Mouse (Mus musculus): ENCODE measurements around the gene 4930451I11Rik. TPM values are rescaled to one million over a fixed set of nuclear protein-coding genes. Genes with fewer than 3 reads are reported as not detected.

4930451I11Rik gene
- polyA plus RNA-seq, 1 experiment from 2014 or later, result not detected

DNA sequence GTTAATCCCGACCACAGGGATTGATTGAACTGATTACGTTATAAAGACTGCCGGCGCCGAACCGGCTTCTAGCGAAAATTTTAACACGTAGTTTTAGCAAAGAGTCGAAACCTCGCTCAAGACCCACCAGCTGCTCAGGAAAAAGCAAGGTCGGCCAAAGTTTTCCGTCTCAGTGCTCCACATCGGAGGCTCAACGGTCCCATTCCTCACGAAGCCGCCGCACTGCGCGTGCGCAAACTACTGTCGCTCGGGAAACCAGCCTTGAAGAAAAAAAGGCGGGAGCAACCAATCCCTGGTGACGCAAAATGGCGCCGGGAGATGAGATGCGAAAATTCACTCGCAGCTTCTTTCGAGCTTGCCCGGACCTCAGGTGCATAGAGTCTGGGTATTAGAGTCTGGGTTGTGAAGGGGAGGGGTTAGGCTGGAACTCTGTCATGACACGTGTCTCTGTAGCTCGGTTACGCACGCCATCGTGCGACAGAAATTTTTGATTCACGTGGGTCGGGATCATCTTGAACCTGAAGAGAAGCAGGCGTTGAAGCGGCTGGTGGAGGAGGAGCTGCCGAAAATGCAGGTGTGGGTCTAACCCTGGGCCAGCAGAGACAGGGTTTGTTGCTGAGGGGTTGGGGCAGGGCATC is 30.8 kb upstream of the 4930451I11Rik start, which contains the start of gene Ino80e:
Ino80e (minus strand) TSS at position 231 of the 638 bp plus-strand sequence.
- H3K4me1 ChIP-seq (ENCODE audit: control insufficient read depth, insufficient read depth, low read length), result peaks cover 6% of the 10 kb centered on the region
- H3K4me2 ChIP-seq (ENCODE audit: low read depth, low read length), result peak within 1 kb of the TSS; percentile 81
- DNase-seq (ENCODE audit: low spot score) (peak; percentile 99), ATAC-seq (replicated peaks; ENCODE audit: insufficient number of reproducible peaks, low FRiP score, low TSS enrichment, low read depth) (peak; percentile 29; the same call in 1 of the 2 replicates)
- WGBS, result under 1% methylated on average over 41 of the region's 41 CpGs
- no peaks in the 10 kb centered on the region for H3K27me3 ChIP-seq (ENCODE audit: control insufficient read depth, insufficient read depth, low read length)
- H3K36me3 ChIP-seq (replicated peaks; ENCODE audit: control insufficient read depth, insufficient read depth, low read depth, low read length), result peaks cover 10% of the 10 kb centered on the region
- peak within 1 kb of the TSS; percentile 46 for H3K4me3 ChIP-seq (ENCODE audit: low read depth, low read length)
- H3K9ac ChIP-seq (replicated peaks; ENCODE audit: low read length), result peak within 1 kb of the TSS; percentile 75
- no peaks in the 10 kb centered on the region for H3K9me3 ChIP-seq (replicated peaks; ENCODE audit: control insufficient read depth, low read length)
- peak within 1 kb of the TSS; percentile 43 for H3K27ac ChIP-seq (replicated peaks; ENCODE audit: low read depth, low read length)

DNA sequence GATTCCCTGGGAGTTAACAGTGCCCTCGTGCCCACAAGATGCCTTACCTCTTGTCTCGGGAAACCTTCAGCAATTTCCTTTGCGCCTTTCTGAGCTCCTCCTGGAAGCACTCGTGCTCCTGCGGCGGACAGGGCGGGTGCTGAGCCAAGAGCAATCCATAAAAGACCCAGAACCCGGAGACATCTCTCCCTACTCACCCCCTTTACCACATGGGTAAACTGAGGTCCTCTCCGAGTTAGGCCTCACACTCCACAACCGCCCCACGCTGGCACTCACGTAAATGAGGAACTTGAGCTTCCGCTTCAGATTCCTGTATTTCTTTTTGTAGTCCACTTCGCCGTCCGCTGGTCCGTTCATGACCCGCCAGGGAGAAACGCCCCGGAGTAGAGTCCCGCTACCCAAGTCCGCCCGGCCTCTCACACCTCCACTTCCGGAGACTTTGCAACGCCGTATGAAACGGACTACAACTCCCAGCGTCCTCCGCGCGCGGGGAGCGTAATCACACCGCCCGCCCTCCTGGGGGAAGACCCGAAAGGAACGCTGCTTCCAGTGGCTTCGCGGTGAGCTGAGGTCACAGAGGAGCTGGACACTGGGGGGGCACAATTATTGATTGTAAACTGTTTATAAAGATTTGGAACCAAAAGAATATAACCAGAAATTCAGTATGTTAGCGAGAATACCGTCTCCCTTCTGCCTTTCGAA is 30.1 kb upstream of the 4930451I11Rik start, which contains the start of gene Hirip3:
Hirip3 (plus strand) TSS at position 544 of the 702 bp plus-strand sequence.
- H3K4me2 ChIP-seq (ENCODE audit: low read depth, low read length), result peak within 1 kb of the TSS; percentile 81
- ATAC-seq (replicated peaks; ENCODE audit: insufficient number of reproducible peaks, low FRiP score, low TSS enrichment, low read depth) (peak; percentile 86), DNase-seq (ENCODE audit: low spot score) (peak; percentile 98)
- no peaks in the 10 kb centered on the region for H3K9me3 ChIP-seq (replicated peaks; ENCODE audit: control insufficient read depth, low read length)
- H3K27ac ChIP-seq (replicated peaks; ENCODE audit: low read depth, low read length), result peak within 1 kb of the TSS; percentile 43
- no peaks in the 10 kb centered on the region for H3K27me3 ChIP-seq (ENCODE audit: control insufficient read depth, insufficient read depth, low read length)
- WGBS, result 3% methylated on average over 42 of the region's 42 CpGs
- H3K9ac ChIP-seq (replicated peaks; ENCODE audit: low read length), result peak within 1 kb of the TSS; percentile 75
- peaks cover 5% of the 10 kb centered on the region for H3K36me3 ChIP-seq (replicated peaks; ENCODE audit: control insufficient read depth, insufficient read depth, low read depth, low read length)
- peaks cover 6% of the 10 kb centered on the region for H3K4me1 ChIP-seq (ENCODE audit: control insufficient read depth, insufficient read depth, low read length)
- H3K4me3 ChIP-seq (ENCODE audit: low read depth, low read length), result peak within 1 kb of the TSS; percentile 46

GRCm38 (mm10) chr7:126860987-126861386 is 29.5 kb upstream of the 4930451I11Rik start:
- 68% methylated on average over 5 of the region's 5 CpGs for WGBS
- no peak for DNase-seq (ENCODE audit: low spot score)
- H3K36me3 ChIP-seq (replicated peaks; ENCODE audit: control insufficient read depth, insufficient read depth, low read depth, low read length), result peaks cover under 1% of the 10 kb centered on the region
- H3K4me1 ChIP-seq (ENCODE audit: control insufficient read depth, insufficient read depth, low read length), result peaks cover 6% of the 10 kb centered on the region
- H3K4me2 ChIP-seq (ENCODE audit: low read depth, low read length), result peak overlapping the region; percentile 81
- H3K9ac ChIP-seq (replicated peaks; ENCODE audit: low read length), result peak overlapping the region; percentile 75
- no peaks in the 10 kb centered on the region for H3K27me3 ChIP-seq (ENCODE audit: control insufficient read depth, insufficient read depth, low read length)
- no peak for ATAC-seq (replicated peaks; ENCODE audit: insufficient number of reproducible peaks, low FRiP score, low TSS enrichment, low read depth)
- H3K27ac ChIP-seq (replicated peaks; ENCODE audit: low read depth, low read length), result no peak overlapping the region
- no peaks in the 10 kb centered on the region for H3K9me3 ChIP-seq (replicated peaks; ENCODE audit: control insufficient read depth, low read length)
- peak overlapping the region; percentile 46 for H3K4me3 ChIP-seq (ENCODE audit: low read depth, low read length)

DNA sequence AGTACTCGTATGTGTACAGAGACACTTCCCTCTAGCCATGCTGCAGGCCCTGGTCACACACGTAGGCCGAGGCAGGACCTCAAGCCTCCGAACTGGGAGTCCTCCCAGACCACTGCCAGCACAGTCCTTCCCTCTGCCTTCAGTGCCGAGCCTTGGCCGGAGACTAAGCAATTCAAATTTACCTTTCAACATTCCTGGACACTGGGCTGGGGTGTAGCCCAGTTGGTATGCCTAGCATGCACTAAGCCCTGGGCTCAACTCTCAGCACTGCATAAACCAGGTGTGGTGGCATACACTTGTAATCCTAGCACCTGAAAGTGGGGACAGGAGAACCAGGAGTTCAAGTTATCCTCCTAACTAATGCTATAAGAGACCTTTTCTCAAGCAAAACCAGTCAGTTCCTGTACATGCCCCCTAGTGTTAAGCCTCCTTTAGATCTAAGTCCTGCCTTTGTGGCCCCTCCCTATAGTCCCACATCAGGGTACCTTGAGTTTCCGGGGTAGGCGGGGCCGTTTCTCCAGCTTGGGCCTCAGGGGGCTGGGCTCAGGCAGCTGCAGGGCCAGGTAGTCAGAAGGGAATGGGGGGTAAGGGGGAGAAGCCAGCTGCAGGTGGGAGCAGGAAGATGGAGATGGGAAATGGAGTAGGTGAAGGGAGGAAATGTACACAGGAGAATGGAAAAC is 25.4 kb upstream of the 4930451I11Rik start:
- Histone ChIP-seq H3K27ac (replicated peaks; ENCODE audit: low read depth, low read length) (no peak overlapping the region), H3K9me3 (replicated peaks; ENCODE audit: control insufficient read depth, low read length) (no peaks in the 10 kb centered on the region), H3K4me3 (ENCODE audit: low read depth, low read length) (no peak overlapping the region), H3K4me1 (ENCODE audit: control insufficient read depth, insufficient read depth, low read length) (no peaks in the 10 kb centered on the region), H3K36me3 (replicated peaks; ENCODE audit: control insufficient read depth, insufficient read depth, low read depth, low read length) (peaks cover under 1% of the 10 kb centered on the region), H3K27me3 (ENCODE audit: control insufficient read depth, insufficient read depth, low read length) (no peaks in the 10 kb centered on the region), H3K9ac (replicated peaks; ENCODE audit: low read length) (no peak overlapping the region), H3K4me2 (ENCODE audit: low read depth, low read length) (no peak overlapping the region)
- ATAC-seq (replicated peaks; ENCODE audit: insufficient number of reproducible peaks, low FRiP score, low TSS enrichment, low read depth), result no peak
- WGBS, result 72% methylated on average over 9 of the region's 9 CpGs
- DNase-seq (ENCODE audit: low spot score), result no peak

- Histone ChIP-seq H3K27me3 (ENCODE audit: control insufficient read depth, insufficient read depth, low read length) (no peaks in the 10 kb centered on the region), H3K27ac (replicated peaks; ENCODE audit: low read depth, low read length) (no peak overlapping the region), H3K4me1 (ENCODE audit: control insufficient read depth, insufficient read depth, low read length) (no peaks in the 10 kb centered on the region), H3K36me3 (replicated peaks; ENCODE audit: control insufficient read depth, insufficient read depth, low read depth, low read length) (peaks cover 2% of the 10 kb centered on the region), H3K9ac (replicated peaks; ENCODE audit: low read length) (no peak overlapping the region), H3K9me3 (replicated peaks; ENCODE audit: control insufficient read depth, low read length) (no peaks in the 10 kb centered on the region), H3K4me3 (ENCODE audit: low read depth, low read length) (no peak overlapping the region), H3K4me2 (ENCODE audit: low read depth, low read length) (no peak overlapping the region)
- WGBS, result 88% methylated on average over 3 of the region's 3 CpGs
- DNase-seq (ENCODE audit: low spot score) (no peak), ATAC-seq (replicated peaks; ENCODE audit: insufficient number of reproducible peaks, low FRiP score, low TSS enrichment, low read depth) (no peak)
These were observed 24.2 kb upstream of the 4930451I11Rik start for GRCm38 (mm10) chr7:126855641-126856040.

DNA sequence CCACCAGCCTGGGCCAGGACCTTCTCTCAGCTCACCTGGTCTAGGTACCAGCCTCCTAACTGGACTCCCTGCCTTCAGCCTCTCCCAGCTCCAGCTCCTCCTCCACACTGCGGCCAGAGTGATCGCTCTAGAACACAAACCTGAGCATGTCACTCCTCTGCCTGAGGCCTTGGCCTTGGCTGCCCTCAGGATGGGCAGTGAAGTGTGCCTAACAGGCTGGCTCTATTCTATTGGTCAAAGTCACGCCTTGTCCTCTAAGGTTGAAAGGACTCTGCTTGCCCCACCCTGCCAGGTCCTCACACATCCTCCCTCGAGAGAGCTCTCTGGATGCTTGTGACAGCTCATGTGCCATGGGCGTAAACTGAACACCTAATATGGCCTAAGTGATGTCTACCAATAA is 22.0 kb upstream of the 4930451I11Rik start:
- DNase-seq (ENCODE audit: low spot score) (no peak), ATAC-seq (replicated peaks; ENCODE audit: insufficient number of reproducible peaks, low FRiP score, low TSS enrichment, low read depth) (no peak)
- Histone ChIP-seq H3K36me3 (replicated peaks; ENCODE audit: control insufficient read depth, insufficient read depth, low read depth, low read length) (peaks cover 2% of the 10 kb centered on the region), H3K4me1 (ENCODE audit: control insufficient read depth, insufficient read depth, low read length) (peaks cover 2% of the 10 kb centered on the region; the same call in 1 of the 2 replicates), H3K27me3 (ENCODE audit: control insufficient read depth, insufficient read depth, low read length) (peaks cover 16% of the 10 kb centered on the region), H3K9me3 (replicated peaks; ENCODE audit: control insufficient read depth, low read length) (no peaks in the 10 kb centered on the region), H3K9ac (replicated peaks; ENCODE audit: low read length) (no peak overlapping the region), H3K27ac (replicated peaks; ENCODE audit: low read depth, low read length) (no peak overlapping the region), H3K4me2 (ENCODE audit: low read depth, low read length) (no peak overlapping the region), H3K4me3 (ENCODE audit: low read depth, low read length) (no peak overlapping the region)
- 91% methylated on average over 5 of the region's 5 CpGs for WGBS

DNA sequence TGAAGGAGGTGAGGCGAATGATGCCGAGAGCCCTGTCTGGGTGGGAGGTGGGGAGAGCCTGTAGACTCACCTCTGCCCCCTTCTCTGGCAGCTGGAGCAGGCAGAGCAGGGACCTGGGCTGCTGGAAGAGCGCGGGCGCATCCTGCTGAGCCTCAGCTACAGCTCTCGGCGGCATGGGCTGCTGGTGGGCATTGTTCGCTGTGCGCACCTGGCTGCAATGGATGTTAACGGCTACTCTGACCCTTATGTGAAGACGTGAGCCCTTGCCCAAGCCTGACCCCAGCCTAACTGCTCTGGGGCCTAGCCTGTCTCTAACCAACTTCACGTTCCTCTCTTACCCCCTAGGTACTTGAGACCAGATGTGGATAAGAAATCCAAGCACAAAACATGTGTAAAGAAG is 19.8 kb upstream of the 4930451I11Rik start:
- Histone ChIP-seq H3K27ac (replicated peaks; ENCODE audit: low read depth, low read length) (no peak overlapping the region), H3K4me1 (ENCODE audit: control insufficient read depth, insufficient read depth, low read length) (peaks cover 3% of the 10 kb centered on the region; the same call in 1 of the 2 replicates), H3K9ac (replicated peaks; ENCODE audit: low read length) (peak overlapping the region; percentile 13; the same call in 1 of the 2 replicates), H3K27me3 (ENCODE audit: control insufficient read depth, insufficient read depth, low read length) (peaks cover 24% of the 10 kb centered on the region), H3K4me3 (ENCODE audit: low read depth, low read length) (no peak overlapping the region), H3K36me3 (replicated peaks; ENCODE audit: control insufficient read depth, insufficient read depth, low read depth, low read length) (peaks cover 2% of the 10 kb centered on the region; the same call in 1 of the 2 replicates), H3K9me3 (replicated peaks; ENCODE audit: control insufficient read depth, low read length) (no peaks in the 10 kb centered on the region), H3K4me2 (ENCODE audit: low read depth, low read length) (no peak overlapping the region)
- DNase-seq (ENCODE audit: low spot score) (no peak), ATAC-seq (replicated peaks; ENCODE audit: insufficient number of reproducible peaks, low FRiP score, low TSS enrichment, low read depth) (no peak)
- whole genome bisulfite sequencing, result 30% methylated on average over 12 of the region's 12 CpGs
